In genomic region chr3:101605721-101606120, GRCm38 (mm10) we compare ENCODE assay signal across 17 mouse cellular contexts. TPM values are rescaled to one million over a fixed set of nuclear protein-coding genes. Genes with fewer than 3 reads are reported as not detected.
DNase-seq lines count a peak whose midpoint lies in the region; ATAC-seq and TF ChIP-seq lines count a peak whose summit lies in the region.
"Had no signal": no experiment of that assay in that cellular context is flagged by ENCODE, and none has a peak within 500 bp of the region (broad histone marks: within the 10 kb centered on the region; RNA-seq: fewer than 3 reads in every experiment).

No protein-coding gene starts in this region.

- H3K4me2 ChIP-seq in hindbrain, postnatal 0 days (ENCODE audit: low read depth, low read length), result peak overlapping the region; percentile 68; the same call in 1 of the 2 replicates
- H3K4me2 ChIP-seq in hindbrain, embryonic 12.5 days (replicated peaks), result no peak overlapping the region
- H3K4me2 ChIP-seq in embryonic facial prominence, embryonic 13.5 days, result peak overlapping the region; percentile 83; the same call in 1 of the 2 replicates

- no peaks in the 10 kb centered on the region for H3K9me3 ChIP-seq in hindbrain, postnatal 0 days (ENCODE audit: low read length)
- H3K9me3 ChIP-seq in hindbrain, embryonic 12.5 days (replicated peaks), result no peaks in the 10 kb centered on the region
- no peaks in the 10 kb centered on the region for H3K9me3 ChIP-seq in embryonic facial prominence, embryonic 13.5 days
- H3K9me3 ChIP-seq: forebrain, embryonic 12.5 days; heart, embryonic 12.5 days; liver, embryonic 13.5 days; lung, embryonic 15.5 days; midbrain, embryonic 13.5 days; stomach, embryonic 15.5 days had no signal

- WGBS in hindbrain, postnatal 0 days, result 65% methylated on average over 2 of the region's 2 CpGs
- WGBS in hindbrain, embryonic 12.5 days, result 68% methylated on average over 2 of the region's 2 CpGs
- WGBS in thymus, adult 2 months, result 4% methylated on average over 2 of the region's 2 CpGs
- WGBS in embryonic facial prominence, embryonic 13.5 days, result 34% methylated on average over 2 of the region's 2 CpGs

- TF ChIP-seq POLR2A in thymus, adult 2 months (IDR thresholded peaks at IDR 0.05; ENCODE audit: control insufficient read depth, extremely low read depth, insufficient read depth, low read length, poor library complexity), result no peak

- H3K4me3 ChIP-seq in hindbrain, postnatal 0 days (ENCODE audit: low read length), result no peak overlapping the region
- H3K4me3 ChIP-seq in hindbrain, embryonic 12.5 days, result no peak overlapping the region
- no peak overlapping the region for H3K4me3 ChIP-seq in thymus, adult 2 months (ENCODE audit: control insufficient read depth, insufficient read depth, low read length)
- H3K4me3 ChIP-seq in embryonic facial prominence, embryonic 13.5 days, result no peak overlapping the region
- no peak overlapping the region for H3K4me3 ChIP-seq in gastrocnemius, adult 2 months

- H3K27me3 ChIP-seq in hindbrain, postnatal 0 days (ENCODE audit: insufficient read depth, low read length), result no peaks in the 10 kb centered on the region
- no peaks in the 10 kb centered on the region for H3K27me3 ChIP-seq in hindbrain, embryonic 12.5 days
- no peaks in the 10 kb centered on the region for H3K27me3 ChIP-seq in thymus, adult 2 months (ENCODE audit: control insufficient read depth, insufficient read depth, low read length)
- no peaks in the 10 kb centered on the region for H3K27me3 ChIP-seq in embryonic facial prominence, embryonic 13.5 days
- H3K27me3 ChIP-seq: heart, embryonic 12.5 days; lung, embryonic 15.5 days; stomach, embryonic 15.5 days had no signal

- H3K9ac ChIP-seq in hindbrain, postnatal 0 days (replicated peaks; ENCODE audit: low read length), result no peak overlapping the region
- no peak overlapping the region for H3K9ac ChIP-seq in hindbrain, embryonic 12.5 days
- no peak overlapping the region for H3K9ac ChIP-seq in embryonic facial prominence, embryonic 13.5 days
- H3K9ac ChIP-seq: stomach, embryonic 15.5 days had no signal

- no peaks in the 10 kb centered on the region for H3K36me3 ChIP-seq in hindbrain, postnatal 0 days (ENCODE audit: insufficient read depth, low read length)
- H3K36me3 ChIP-seq in hindbrain, embryonic 12.5 days, result no peaks in the 10 kb centered on the region
- no peaks in the 10 kb centered on the region for H3K36me3 ChIP-seq in thymus, adult 2 months (ENCODE audit: control insufficient read depth, insufficient read depth, low read length)
- no peaks in the 10 kb centered on the region for H3K36me3 ChIP-seq in embryonic facial prominence, embryonic 13.5 days
- H3K36me3 ChIP-seq: forebrain, embryonic 12.5 days; heart, embryonic 12.5 days; liver, embryonic 13.5 days; lung, embryonic 15.5 days; midbrain, embryonic 13.5 days; stomach, embryonic 15.5 days had no signal

- no peak for ATAC-seq in hindbrain, postnatal 0 days
- ATAC-seq in hindbrain, embryonic 12.5 days (ENCODE audit: low FRiP score), result no peak
- no peak for ATAC-seq in embryonic facial prominence, embryonic 13.5 days (ENCODE audit: insufficient number of reproducible peaks, insufficient read depth, low FRiP score, low TSS enrichment, low read depth)

- no peak for DNase-seq in hindbrain, postnatal 0 days (ENCODE audit: low spot score)
- peak; percentile 12 for DNase-seq in thymus, postnatal 0 days (ENCODE audit: low spot score)
- no peak for DNase-seq in thymus, adult 2 months
- DNase-seq in gastrocnemius, adult 2 months, result no peak
- DNase-seq in ovary, postnatal 36 days (ENCODE audit: low spot score), result no peak
- DNase-seq: adrenal gland, postnatal 36 days; cerebellum, adult 8-10 months; heart, postnatal 4 days; layer of hippocampus, postnatal 36 days; liver, embryonic 13.5 days had no signal

- H3K27ac ChIP-seq in hindbrain, postnatal 0 days, result no peak overlapping the region
- H3K27ac ChIP-seq in hindbrain, embryonic 12.5 days, result no peak overlapping the region
- H3K27ac ChIP-seq in thymus, adult 2 months (ENCODE audit: control insufficient read depth, insufficient read depth, low read length), result no peak overlapping the region
- no peak overlapping the region for H3K27ac ChIP-seq in embryonic facial prominence, embryonic 13.5 days
- no peak overlapping the region for H3K27ac ChIP-seq in gastrocnemius, adult 2 months
- H3K27ac ChIP-seq: liver, embryonic 13.5 days; lung, embryonic 15.5 days had no signal

- intact Hi-C loops in gastrocnemius, adult 2 months (cut with DNase I), result loop anchor here (2.0 to 10.0 kb wide), 3 partner anchors 97 to 681 kb away; partner anchors contain the start of gene Trim45

- TF ChIP-seq CTCF in hindbrain, postnatal 0 days (IDR thresholded peaks at IDR 0.05; ENCODE audit: low read depth), result no peak
- no peak for TF ChIP-seq CTCF in thymus, adult 2 months (IDR thresholded peaks at IDR 0.05; ENCODE audit: borderline replicate concordance, control insufficient read depth, extremely low read depth, insufficient read depth, low read length, poor library complexity)
- TF ChIP-seq CTCF in gastrocnemius, adult 2 months (IDR thresholded peaks at IDR 0.05), result no peak

- peaks cover 17% of the 10 kb centered on the region for H3K4me1 ChIP-seq in hindbrain, postnatal 0 days (ENCODE audit: insufficient read depth, low read length)
- peaks cover 30% of the 10 kb centered on the region for H3K4me1 ChIP-seq in hindbrain, embryonic 12.5 days
- peaks cover 14% of the 10 kb centered on the region for H3K4me1 ChIP-seq in thymus, adult 2 months (replicated peaks; ENCODE audit: control insufficient read depth, insufficient read depth, low read length)
- peaks cover 45% of the 10 kb centered on the region for H3K4me1 ChIP-seq in embryonic facial prominence, embryonic 13.5 days

RNA-seq across cellular contexts. Expression of gene Atp1a1, which starts 1.2 kb away (rescaled TPM):
- 244 and 264 TPM in 2 replicates for total RNA-seq in hindbrain, postnatal 0 days (2014; rRNA removed)
- polyA plus RNA-seq in hindbrain, postnatal 0 days (2015; fragmentation: Nextera tagmentation; extraction: Ambion mirVana), result 66.3 and 66.4 TPM in 2 replicates
- polyA plus RNA-seq in hindbrain, embryonic 12.5 days (2016; fragmentation: Nextera tagmentation; extraction: Ambion mirVana), result 62.9 and 63.0 TPM in 2 replicates
- polyA plus RNA-seq in thymus, postnatal 0 days (2015; fragmentation: Nextera tagmentation; extraction: Ambion mirVana), result 106 and 112 TPM in 2 replicates
- 273 and 288 TPM in 2 replicates for polyA plus RNA-seq in thymus, adult 2 months (2012; rRNA removed)
- polyA plus RNA-seq in embryonic facial prominence, embryonic 13.5 days (2015; fragmentation: Nextera tagmentation; extraction: Ambion mirVana), result 61.7 and 65.4 TPM in 2 replicates
- 10 to 100 TPM; 80.1 to 81.1 TPM for total RNA-seq in gastrocnemius, adult 2 months (2021)
